Mouse (Mus musculus) retina, postnatal 1 day (tissue): ENCODE data around the gene Bdh1.
"Not testable (repeated sequence)": the region's sequence is repeated elsewhere in the genome, so short reads cannot be mapped to it uniquely, and the experiment has no call there.

ENCODE experiments used
- DNase-seq: peaks from one replicate; pipeline ENCODE4 v3.0.0-alpha.2; 2012

Bdh1 gene

DNA sequence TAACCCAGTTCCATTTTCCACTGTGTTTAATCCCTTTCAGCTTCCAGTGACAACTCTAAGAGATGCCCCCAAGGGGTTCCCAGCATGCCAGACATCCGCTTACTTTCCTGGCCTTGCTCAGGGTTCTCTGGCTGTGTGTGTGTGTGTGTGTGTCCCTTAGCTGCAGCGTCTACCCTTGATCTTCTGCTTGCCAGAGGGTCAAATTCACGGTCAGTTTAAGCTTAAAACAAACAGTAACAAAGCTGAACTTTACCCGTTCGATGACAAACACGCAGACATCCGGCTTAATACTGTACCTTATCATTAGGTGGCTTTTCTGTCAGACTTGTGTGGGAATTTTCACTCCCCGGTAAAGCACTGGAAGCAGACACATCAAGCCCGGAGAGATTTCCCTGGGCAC, at the start of gene Bdh1:
Gene Bdh1, plus strand, starts transcription at position 281 of the 400 bp plus-strand sequence.
- no peak for DNase-seq

GRCm38 (mm10) chr16:31372316-31372715, 49.8 kb upstream of the Bdh1 start:
- not testable (repeated sequence) for DNase-seq

DNA sequence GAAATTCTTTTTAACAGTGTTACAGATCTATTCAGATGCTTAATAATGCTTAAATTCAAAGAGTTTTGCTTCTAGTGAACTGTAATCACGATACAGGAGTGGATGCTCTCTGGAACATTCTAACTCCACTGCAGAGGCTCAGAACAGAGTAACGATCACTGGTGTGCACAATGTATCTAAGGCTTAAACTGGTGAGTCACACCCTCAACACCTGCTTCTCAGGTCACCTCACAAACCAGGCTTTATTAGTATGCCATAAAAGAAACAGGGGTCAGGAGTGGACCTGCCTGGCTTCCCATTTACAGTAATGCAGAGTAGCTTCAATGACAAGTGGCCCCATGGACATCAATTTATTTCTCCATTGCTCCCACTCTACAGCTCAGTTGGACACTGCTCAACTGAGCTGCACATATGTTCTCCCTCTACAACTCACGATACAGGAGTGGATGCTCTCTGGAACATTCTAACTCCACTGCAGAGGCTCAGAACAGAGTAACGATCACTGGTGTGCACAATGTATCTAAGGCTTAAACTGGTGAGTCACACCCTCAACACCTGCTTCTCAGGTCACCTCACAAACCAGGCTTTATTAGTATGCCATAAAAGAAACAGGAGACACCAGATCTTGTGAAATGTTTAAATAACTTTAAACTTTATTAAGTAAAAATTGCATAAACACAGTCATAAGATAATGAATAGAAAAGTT, 46.0 kb upstream of the Bdh1 start:
- not testable (repeated sequence) for DNase-seq

GRCm38 (mm10) chr16:31388269-31388668, 33.8 kb upstream of the Bdh1 start:
- not testable (repeated sequence) for DNase-seq

GRCm38 (mm10) chr16:31399231-31399630, 22.8 kb upstream of the Bdh1 start:
- DNase-seq: no peak

DNA sequence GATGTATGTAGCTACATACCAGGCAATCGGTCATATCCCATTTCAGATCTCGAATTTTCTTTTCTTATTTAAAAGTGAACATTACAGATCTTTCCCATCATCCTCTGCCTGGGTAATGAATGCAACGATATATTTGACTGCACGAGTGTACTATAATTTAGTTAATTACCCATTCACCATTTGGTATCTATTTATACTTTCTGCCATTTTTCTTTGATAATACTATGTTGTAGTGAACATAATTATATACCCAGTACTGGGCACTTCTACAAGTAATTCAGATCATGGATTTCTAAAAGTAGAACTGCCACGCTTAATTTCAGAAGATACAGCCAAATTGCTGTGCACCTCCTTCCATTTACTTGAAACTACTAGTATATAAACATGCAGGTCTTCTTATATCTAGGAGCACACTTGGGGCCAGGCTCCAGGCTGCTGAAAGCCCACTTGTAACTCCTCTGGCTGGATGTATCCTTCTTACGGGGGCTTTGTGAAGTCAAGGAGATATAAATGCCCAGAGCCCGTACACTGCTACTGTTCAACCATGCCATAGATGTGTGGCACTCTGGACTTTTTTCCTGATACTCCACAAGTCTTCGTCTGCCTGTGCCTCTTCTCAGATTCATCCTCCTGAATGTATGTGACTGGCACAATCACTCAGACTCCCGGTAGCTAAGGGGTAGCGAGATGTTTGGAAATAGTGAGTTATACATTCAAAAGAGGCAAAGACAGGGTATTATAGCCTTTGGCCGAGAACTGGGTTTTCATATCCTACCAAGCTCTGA, 21.0 kb upstream of the Bdh1 start:
- no peak for DNase-seq

- DNase-seq: peak; percentile 19
These were observed 20.0 kb upstream of the Bdh1 start for GRCm38 (mm10) chr16:31402096-31402495.

- DNase-seq: no peak
These were observed 18.1 kb upstream of the Bdh1 start for GRCm38 (mm10) chr16:31403971-31404370.

- no peak for DNase-seq
These were observed 17.0 kb upstream of the Bdh1 start for GRCm38 (mm10) chr16:31405040-31405439.

- no peak for DNase-seq
These were observed 14.2 kb upstream of the Bdh1 start for GRCm38 (mm10) chr16:31407872-31408271.

- DNase-seq: no peak
These were observed 11.1 kb upstream of the Bdh1 start for GRCm38 (mm10) chr16:31410969-31411368.

DNA sequence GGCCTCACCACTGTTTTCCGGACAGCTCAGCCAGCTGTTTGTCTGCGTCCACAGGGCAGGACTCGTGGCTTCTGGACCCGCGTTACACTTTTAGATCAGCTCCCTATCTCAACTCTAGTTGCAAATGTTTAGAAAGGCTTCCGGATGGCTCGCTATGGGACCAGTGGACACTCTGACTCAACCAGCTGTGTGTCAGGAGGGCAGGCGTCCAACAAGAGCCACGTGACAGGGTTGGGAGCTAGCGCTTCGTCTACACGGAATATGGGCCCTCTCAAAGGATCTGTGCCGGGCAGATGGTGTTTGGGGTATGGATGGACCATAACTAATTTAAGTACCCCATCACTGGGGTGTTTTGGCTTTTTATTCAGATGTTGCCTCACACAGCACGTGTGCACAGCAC, 9.8 kb upstream of the Bdh1 start:
- no peak for DNase-seq

DNA sequence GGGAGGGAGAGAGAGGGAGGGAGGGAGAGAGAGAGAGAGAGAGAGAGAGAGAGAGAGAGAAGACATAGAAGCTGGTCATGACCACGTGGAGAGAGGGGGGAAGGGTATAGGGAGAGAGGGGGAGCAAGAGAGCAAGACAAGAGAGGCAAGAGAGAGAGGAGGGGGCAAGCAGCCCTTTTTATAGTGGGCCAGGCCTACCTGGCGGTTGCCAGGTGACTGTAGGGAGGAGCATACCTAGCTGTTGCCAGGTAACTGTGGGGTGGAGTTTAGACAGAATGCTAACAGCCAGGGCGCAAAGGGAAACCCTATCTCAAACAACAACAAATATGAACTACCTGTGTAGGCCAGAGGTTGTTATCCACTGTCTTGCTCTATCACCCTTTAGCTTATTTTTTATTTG, 8.3 kb upstream of the Bdh1 start:
- DNase-seq: no peak

GRCm38 (mm10) chr16:31415885-31416450, 6.1 kb upstream of the Bdh1 start:
- DNase-seq: no peak

- DNase-seq: no peak
These were observed 3.4 kb upstream of the Bdh1 start for GRCm38 (mm10) chr16:31418704-31419103.

- no peak for DNase-seq
These were observed 2.6 kb upstream of the Bdh1 start for GRCm38 (mm10) chr16:31419457-31419856.

DNA sequence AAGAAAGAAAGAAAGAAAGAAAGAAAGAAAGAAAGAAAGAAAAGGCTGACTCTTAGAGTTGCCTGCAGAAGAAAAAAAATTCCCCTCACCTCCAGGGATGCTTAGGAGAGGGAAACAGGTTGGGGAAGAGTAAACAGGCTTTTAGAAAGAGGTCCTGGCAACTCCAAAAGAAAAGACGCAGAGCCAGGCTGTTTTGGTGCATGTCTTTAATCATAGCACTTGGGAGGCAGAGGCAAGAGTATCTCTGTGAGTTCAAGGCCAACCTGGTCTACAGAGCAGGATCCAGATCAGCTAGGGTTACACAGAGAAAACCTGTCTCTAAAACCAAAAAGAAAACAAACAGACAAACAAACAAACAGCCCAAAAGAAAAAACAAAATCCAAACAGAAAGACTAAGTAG, 642 bp downstream of the Bdh1 start:
- DNase-seq: no peak

DNA sequence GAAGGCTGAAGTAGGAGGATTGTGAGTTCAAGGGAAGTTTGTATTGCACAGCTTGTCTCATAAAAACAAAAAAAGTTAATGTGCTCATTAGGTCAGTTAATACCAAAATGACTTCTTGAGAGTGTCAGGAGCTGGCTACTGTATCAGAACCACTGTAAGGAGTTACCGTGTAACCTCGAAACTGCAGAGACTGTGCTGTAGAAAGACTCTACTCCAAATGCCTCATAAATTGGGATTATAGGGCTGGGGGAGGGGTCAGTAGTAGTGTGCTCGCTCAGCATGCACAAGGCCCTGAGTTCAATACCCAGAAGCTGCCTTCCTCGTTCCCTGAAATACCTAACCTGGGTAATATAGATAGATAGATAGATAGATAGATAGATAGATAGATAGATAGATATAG, 1.3 kb downstream of the Bdh1 start:
- DNase-seq: no peak

DNA sequence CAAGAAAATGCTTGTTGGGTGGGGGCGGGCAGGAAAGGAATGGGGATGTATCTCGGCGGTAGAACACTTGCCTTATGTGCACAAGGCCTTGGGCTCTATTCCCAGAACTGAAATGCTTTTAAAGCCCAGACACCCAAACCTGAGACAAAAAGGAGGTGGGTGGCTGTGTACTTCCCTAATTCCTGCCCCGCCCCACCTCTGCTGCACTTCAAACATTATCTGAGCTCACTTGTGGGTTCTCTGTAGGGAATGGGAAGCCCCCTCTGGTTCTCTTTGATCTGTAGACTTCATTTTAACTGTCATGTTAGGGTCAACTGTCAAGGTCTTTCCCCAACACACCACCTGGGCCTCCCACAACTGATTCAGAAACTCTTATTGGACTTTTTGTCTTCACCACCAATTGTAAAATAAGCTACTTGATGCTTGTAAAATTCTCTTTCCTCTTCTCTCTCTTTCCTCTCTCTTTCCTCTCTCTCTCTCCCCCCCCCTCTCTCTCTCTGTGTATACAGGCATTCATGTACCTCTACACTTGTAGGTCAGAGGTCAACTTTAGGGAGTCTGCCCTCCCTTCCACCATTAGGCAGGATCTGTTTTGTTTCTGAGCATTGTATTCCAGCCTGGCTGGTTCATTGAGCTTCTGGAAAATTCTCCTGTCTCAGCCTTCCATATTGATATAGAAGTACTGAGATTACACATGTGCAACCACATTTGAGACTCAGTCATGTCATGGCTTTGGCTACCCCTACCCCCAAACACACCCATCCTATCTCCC, 2.5 kb downstream of the Bdh1 start:
- no peak for DNase-seq

GRCm38 (mm10) chr16:31425508-31425907, 3.4 kb downstream of the Bdh1 start:
- peak; percentile 78 for DNase-seq

GRCm38 (mm10) chr16:31426496-31427126, 4.5 kb downstream of the Bdh1 start:
- DNase-seq: no peak

- DNase-seq: no peak
These were observed 6.2 kb downstream of the Bdh1 start for GRCm38 (mm10) chr16:31428335-31428674.
